Mouse (Mus musculus) cerebellum, adult 8-10 months (tissue): ENCODE results near the gene Iqce.

ENCODE experiments used
- DNase-seq: peaks from one replicate; pipeline ENCODE4 v3.0.0; 2022

Iqce gene

DNA sequence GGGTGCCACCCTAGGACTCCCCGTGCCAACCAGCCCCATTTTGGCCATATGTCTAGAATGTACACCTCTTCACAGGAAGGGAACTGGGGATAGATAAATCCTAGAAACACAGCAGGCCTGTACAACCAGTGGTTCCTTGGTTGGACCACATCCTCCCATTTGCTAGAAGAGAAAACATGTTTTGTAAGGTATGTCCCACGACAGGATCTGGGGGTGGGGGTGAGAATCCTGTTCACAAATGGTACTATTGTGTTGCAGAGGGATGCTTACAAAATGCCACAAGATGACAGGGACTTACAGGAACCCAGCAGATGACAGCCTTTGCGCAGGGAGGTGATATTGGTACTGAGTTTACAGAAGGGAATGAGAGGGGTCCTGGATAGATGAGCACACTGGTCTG, 64.2 kb downstream of the Iqce start:
- no peak for DNase-seq

- DNase-seq: no peak
Measured at GRCm38 (mm10) chr5:140637058-140637410, 65.1 kb downstream of the Iqce start.

DNA sequence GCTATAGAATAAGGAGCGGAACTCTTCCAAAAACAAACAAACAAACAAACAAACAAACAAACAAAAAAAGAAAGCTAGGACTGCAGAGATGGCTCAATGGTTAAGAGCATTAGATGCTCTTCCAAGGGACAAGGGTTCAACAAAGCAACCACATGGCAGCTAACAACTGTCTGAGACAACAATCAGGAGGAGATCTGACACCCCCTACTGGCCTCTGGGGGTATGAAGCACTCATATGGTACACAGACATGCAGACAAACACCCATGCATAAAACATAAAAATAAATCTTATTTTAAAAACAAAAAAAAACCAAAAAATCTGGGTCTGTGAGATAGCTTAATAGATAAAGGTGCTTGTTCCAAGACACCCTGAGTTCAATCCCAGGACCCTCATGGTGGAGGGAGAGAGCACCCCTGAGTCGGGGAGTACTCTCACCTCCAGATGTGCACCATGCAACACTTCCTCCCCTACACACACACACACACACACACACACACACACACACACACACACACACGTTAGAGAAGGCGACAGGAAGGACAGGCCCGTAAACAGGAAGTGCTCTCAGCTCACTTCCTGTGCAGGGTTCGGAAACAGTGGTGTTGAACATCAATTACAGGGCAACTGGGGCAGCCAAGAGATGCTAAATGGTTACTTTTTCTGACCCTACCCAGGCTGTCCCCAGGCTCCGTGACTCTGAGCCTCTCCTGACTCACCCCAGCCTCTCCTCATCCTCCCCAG, 65.7 kb downstream of the Iqce start:
- no peak for DNase-seq

DNA sequence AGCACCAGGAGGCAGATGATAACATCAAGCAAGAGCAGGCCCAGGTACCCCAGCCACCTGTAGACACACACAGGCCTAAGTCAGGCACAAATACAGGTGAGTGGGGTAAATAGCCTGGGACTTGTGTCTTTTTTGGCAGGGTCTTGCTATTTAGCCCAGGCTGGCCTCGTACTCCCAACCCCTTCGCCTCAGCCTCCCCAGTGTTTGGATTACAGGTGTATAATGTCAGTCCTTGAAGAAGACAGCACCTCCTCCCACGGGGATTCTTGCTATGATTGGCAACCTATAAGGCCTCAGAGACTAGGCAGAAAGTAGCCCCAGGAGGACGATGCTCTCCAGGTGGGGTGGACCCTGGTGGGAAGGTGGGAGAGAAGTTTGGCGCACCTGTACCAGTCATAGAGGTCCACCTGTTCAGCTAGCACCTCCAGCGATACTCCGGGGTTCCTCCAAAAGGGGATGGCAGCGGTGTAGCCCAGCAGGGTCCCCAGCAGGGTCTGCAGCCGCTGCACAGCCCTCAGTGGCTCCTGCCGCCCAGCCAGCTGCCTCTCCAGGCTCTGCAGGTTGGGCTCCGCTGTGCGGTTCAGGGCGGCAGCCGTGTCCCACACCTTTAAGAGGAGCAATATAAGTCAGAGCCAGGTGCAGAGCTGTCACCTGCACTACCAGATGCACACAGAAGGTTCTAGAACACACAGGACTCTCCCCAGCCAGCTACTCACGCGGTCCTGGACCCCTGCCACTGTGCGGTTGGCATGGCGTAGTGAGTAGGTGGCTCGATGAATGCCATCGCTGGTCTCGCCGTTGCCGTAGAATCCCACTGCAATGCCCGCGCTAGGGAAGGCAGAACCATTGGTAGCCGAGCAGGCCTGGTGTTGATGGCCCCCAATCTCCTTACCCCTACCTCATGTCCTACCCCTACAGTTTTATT, 67.1 kb downstream of the Iqce start:
- no peak for DNase-seq

DNA sequence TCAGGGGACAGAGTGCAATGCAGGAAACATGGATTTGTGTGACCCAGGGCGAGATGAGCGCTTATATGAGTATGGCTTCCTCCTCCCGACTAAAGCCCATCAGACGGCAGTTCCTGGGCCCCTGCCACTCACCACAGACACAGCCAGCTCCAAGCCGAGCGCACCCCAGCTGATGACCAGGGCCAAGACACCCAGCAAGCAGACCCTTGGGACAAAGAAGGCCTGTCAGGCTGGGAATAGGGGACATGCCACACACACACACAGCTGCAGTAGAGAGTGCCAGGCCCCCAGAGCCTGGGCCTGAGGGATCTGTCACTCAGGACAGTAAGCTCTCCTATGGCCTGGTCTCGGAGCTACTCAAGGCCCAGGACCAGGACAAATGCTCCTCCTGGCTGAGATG, 68.7 kb downstream of the Iqce start:
- DNase-seq: no peak

DNA sequence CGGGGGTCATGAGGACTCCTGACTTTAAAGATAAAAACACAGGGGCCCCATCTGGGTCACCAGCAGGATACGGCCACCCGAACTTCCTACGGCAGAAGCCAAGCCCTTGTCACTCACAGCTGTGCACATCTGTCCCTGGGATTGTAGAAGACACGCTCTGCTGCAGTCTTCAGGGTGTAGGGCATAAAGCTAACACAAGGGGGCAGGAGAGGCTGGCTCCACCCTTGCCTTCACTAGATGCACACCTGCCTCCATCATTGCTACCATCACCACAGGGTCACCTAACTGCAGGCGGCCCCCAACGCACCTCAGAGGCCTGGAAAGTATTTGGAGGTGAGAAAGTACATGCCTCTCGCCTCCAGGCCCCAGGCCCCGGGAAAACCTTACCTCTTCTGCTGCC, 73.2 kb downstream of the Iqce start:
- no peak for DNase-seq

- no peak for DNase-seq
Measured at GRCm38 (mm10) chr5:140627580-140627979, 74.6 kb downstream of the Iqce start.

GRCm38 (mm10) chr5:140624961-140625360, 77.2 kb downstream of the Iqce start:
- DNase-seq: no peak

DNA sequence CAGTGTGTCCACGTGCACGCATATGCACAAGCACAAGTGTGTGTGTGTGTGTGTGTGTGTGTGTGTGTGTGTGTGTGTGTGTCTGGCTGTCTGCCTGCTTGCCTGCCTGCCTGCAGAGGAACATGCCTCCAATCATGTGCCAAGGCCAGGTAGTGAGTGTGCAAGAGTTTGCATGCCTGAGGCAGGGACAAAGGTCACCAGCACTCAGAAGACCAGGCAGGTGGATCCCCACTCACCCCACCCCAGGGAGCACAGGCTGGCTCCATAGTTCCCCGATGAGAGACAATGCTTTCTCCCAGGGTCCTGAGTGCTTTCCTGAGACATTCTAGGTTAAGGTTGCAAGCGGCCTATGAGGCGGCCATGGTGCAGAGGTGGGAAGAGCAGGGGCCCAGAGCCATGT, 77.9 kb downstream of the Iqce start:
- no peak for DNase-seq

- DNase-seq: no peak
Measured at GRCm38 (mm10) chr5:140623791-140624190, 78.4 kb downstream of the Iqce start.

DNA sequence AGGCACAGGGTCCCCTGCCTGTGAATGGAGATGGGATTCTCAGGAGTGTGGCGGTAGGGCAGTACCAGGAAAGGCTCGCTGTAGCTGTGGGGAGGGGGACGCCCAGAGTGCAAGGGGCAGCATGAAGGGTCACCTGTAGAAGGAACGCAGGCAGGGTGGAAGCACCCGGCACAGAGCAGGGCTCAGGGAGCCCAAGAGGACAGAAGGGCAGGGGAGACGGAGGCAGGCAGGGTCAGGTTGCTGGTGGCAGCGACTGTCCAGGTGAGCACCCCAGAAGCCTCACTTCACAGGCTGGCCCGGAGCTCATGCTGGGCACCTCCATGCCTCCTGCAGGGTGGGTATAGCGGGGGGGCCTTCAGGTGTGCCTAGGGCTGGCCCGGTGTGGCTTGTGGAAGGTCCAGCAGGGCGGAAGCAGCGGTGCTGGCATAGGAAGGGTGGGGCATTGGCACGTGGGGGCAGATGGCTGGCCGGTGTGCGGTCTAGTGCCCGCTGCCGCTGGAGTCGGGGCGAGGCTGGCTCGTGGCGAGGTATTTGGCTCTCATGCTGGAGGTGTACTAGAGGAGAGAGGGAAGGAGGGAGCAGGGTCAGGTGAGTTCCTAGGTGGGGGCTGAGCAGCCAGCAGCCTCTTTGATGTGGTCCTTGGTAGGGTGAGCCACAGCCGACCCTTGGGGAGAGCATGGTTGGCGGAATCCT, 79.1 kb downstream of the Iqce start:
- DNase-seq: no peak

DNA sequence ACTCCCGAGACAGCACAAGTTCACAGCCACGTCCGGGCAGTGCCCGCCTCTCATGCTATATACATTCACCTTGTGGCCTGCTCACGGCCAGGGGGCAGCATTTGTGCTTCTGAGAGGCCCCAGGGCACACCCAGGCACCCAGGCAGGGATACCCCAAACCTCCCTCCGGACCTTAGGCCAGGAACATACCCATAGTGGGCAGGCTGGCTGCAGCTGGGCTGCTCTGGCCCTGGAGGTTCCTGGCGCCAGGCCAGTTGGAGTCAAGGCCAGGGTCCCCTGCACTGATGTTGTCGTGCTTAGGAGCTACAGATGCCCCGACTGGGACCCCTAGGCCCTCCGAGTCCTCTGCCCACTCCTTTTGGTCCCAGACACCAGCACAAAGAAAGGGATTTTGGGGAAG, 80.7 kb downstream of the Iqce start:
- no peak for DNase-seq

DNA sequence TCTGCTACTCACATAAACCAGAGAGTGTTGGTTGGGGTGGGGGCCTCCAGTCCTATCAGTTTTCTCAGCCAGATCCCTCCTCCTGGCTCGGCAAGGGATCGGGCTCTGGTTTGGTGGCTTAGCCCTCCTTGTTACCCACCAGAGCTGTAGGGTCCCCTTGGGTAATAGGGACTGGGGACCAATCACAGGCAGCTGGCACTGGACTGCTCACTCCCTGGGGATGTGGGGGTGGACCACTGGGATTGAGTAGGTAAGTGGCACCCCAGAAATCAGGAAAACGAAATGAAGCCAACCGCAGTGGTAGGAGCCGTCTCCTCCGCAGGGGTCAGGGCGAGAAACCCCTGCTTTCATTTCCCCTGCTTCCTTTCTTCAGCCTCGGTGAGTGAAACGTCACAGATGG, 81.1 kb downstream of the Iqce start:
- DNase-seq: no peak

DNA sequence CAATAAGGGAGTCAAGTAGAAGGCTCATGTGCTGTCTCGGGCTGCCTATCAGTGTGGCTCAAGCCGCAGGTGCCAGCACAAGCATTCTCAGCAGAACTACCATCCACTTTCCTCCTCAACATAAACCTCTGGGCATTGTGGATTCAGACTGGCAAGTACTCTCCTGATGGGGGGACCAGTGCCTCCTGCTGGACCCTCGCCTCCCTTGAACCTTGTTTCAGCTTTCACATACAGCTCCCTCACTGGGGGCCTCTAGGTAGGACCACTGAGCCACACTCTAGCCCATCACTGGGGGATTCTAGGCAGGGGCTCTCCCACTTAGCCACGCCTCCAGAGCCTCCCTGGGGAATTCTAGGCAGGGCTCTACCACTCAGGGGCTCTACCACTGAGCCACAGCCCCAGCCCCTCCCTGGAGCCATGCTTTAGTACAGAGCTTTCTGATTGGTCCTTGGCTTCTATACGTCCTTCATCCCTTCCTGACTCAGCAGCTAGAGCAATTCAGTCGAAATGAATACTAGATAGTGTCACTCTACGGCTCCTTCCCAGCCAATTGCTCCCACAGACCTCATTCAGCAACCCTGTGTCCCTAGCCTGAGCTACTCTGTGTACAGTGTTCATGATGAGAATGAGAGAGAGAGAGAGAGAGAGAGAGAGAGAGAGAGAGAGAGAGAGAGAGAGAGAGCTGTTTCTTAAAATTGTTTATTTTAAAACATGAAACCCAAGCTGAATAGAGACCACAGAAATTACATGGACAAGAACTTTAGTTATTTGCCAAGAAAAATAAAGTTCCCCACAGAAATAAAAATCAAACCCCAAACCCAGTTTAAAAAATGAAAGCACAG, 82.1 kb downstream of the Iqce start:
- no peak for DNase-seq

DNA sequence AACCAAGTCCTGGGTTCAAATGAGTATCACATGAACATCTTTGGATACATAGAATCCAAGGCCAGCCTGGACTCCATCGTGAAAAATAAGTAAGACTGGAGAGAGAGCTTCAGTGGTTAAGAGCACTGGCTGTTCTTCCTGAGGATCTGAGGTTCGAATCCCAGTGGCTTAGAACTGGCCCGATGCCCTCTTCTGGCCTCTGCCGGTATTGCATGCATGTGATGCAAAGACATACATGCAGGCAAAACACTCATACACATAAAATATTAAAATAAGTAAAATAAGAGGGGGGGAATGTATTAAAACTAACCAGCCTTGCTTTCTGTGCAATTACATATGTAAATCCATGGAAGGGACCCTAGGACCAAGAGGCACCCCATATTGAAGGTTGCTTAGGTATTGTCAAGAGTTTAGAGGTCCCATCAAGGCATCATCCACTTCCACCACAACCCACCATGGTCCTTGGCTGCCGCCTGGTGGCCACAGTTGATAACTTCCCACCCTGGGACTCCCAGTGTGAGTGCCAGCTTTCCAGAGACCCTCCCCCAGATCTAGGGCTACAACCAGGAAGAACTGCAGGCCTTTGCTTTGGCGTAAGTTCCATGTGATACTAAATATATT, 82.9 kb downstream of the Iqce start:
- no peak for DNase-seq

GRCm38 (mm10) chr5:140617714-140618113, 84.5 kb downstream of the Iqce start:
- no peak for DNase-seq

DNA sequence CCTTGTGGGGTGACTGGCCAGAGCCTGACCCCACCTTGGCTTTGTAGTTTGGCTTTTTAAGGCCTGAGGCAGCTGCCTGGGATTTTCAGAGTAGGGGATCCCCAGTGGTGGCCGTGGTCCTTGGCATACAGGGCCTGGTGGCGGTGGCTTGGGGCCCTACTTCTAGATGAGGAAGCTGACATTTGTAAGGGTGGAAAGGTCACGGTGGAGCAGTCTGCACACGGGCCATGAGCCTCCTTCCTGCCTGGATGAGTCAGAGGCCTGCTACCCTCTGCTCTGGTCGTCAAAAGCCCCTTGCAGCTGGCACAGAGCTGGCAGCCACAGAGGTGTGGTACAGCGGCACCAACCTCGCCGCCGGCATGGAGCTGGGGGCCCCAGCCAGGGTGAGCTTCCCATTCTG, 85.5 kb downstream of the Iqce start:
- DNase-seq: no peak

DNA sequence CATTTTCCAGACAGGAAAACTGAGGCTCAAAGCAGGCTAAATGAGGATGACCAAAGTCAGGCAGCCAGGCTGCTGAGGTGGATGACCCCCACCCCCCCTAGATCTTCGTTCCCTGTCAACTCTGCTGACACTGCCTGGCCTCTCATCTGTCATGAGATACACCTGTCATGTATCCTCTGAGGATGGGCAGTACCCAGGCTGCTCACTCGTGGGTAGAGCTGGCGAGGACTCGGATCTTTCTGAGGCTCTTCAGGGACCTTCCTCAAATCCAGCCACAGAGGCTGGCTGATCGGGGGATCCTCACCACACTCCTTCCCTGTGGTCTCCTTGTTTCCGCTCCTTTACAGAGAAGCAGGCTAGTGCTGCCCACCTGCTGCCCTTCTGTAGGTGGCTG, 86.1 kb downstream of the Iqce start:
- no peak for DNase-seq

GRCm38 (mm10) chr5:140615321-140616109, 86.7 kb downstream of the Iqce start:
- no peak for DNase-seq

- no peak for DNase-seq
Measured at GRCm38 (mm10) chr5:140614837-140615236, 87.3 kb downstream of the Iqce start.

- no peak for DNase-seq
Measured at GRCm38 (mm10) chr5:140614141-140614540, 88.0 kb downstream of the Iqce start.

DNA sequence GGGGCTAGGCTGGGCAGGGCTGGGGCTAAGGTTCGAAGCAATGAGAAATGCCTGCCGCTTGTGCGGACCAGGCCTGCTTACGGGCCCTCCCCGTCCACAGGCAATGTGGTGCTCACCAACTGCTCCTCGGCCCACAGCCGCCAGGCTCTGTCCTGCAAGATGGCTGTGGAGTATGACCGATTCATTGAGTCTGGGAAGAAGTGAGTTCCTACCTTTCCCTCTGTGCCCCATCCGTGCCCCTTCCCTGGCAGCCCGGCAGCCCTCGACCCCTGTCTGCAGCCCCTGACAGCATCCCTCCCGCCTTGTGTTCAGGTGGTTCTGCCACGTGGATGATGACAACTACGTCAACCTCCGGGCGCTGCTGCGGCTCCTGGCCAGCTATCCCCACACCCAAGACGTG, 90.0 kb downstream of the Iqce start:
- DNase-seq: no peak
